Mouse (Mus musculus) heart, postnatal 0 days (tissue): ENCODE measurements around the gene Ninl.

Source experiments
- CTCF ChIP-seq: IDR thresholded peaks from 2 replicates; pipeline ENCODE4 v1.5.1; 2016; ENCODE audit warnings: antibody characterized with exemption, control low read depth, low read depth
- EP300 ChIP-seq: IDR thresholded peaks from 2 replicates; pipeline ENCODE4 v1.6.1; 2016; ENCODE audit warnings: antibody characterized with exemption, low read depth

DNA sequence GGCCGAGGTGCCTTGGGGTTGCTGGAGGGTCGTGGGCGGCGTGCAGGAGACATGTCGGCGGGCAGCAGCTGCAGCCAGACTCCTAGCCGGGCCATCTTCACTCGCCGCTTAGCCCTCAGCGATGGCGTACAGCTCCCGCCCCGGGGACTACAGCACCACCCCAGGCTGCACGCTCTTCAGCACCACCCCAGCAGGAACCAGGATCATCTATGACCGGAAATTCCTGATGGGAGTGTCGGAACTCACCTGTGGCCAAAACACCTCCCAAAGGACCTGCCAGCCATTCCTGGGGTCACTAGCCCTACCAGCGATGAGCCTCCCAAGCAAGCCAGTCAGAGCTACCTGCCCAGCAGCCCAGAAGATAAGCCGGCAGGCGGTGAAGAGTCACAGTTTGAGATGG is 105.7 kb downstream of the Ninl start:
- TF ChIP-seq CTCF (no peak), EP300 (no peak)
